Mouse (Mus musculus) common myeloid progenitor, adult 5-6 weeks (primary cell): ENCODE data around the gene Plagl2. TPM values are rescaled to one million over a fixed set of nuclear protein-coding genes. Genes with fewer than 3 reads are reported as not detected.

Experiments used
- ATAC-seq: replicated peaks from 2 replicates; pipeline ENCODE4 v1.8.0; 2016; ENCODE audit warnings: low read depth, mild to moderate bottlenecking, moderate TSS enrichment, inconsistent platforms; ENCODE audit not compliant: poor library complexity, severe bottlenecking
- total RNA-seq: library from RNA; stranded (forward); fragments of 200-1000, 187-1606 nt; gene quantifications from 2 replicates; pipeline ENCODE4 v1.2.3, GENCODE M21; 2017

Gene Plagl2
- total RNA-seq, 1 experiment from 2014 or later = 11.2 TPM

DNA sequence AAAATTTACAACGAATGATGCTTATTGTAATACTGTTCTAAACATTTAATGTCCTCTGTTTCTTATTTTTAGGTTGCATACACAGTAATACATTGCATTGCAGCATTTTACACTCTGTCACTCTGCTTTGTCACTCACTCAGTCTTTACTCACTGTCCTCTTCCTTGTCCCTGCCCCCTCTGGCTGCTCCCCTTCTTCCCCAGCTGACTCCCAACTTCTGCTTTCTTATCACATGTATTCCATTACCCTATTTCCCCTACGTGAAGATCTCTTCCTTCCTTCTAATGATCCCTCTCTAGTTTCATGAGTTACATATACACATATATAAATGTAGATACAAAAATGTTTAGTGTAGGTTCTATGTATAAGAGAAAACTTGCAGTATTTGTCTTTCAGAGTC, 42.1 kb downstream of the Plagl2 start:
- ATAC-seq = peak; percentile 93

GRCm38 (mm10) chr2:153198485-153198884, 42.7 kb downstream of the Plagl2 start:
- ATAC-seq = peak; percentile 50

- ATAC-seq = no peak
These were observed 47.0 kb downstream of the Plagl2 start for GRCm38 (mm10) chr2:153194255-153194654.

DNA sequence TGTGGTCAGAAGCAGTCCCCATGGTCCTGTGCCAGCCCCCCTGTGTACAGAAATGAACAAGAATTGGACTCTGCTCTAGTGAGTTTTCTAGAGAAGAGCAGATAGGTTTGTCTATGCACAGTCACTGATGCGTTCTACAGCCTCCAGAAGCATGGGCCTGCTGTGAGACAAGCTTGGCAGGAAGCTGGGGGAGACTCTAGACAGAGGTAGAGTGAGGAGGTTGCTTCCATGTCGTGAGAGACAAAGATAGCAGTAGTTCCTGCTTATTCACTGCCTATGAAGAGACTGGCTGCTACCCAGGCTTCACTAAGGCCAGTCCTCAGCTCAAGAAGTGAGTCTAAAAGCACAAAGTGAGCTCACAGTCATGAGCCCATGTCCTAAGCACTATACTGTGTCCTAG, 50.0 kb downstream of the Plagl2 start:
- no peak for ATAC-seq

DNA sequence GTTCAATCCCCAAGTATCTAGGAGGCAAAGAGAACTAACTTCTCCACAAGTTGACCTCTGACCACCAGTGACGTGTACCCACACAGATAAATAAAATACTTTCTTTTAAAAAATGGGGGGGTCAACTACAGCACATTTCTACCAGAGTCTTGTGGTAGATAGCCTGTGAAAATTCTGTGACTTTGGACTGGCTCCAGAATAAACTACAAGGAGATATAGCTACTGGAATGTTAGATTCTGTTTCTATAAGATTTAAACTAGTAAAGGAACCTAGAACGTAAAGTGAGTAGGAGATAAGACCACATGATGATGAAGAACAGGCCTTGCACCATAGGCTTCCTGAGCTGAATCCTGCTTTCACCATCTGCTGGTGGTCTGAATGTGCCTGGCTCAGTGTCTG, 53.4 kb downstream of the Plagl2 start:
- ATAC-seq = no peak

GRCm38 (mm10) chr2:153186176-153186591, 55.0 kb downstream of the Plagl2 start:
- ATAC-seq = no peak; the same call in 1 of the 2 replicates

DNA sequence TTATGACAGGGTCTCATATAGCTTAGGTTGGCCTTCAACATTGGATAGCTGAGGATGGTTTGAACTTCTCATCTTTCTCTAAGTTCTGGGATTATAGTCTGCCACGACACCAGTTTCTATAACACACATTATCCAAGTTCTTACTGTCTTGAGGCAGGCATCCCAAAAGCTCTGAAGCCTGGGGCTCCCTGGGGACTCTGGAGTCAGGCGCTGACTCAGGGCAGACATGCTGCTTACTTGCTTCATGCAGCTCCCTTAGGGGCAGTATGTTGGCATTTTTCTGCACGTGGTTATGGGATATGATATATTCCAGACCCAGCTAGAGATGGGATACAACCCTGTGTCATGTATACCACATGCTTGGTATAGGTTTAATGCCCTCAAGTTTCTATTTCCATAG, 61.3 kb downstream of the Plagl2 start:
- no peak for ATAC-seq

GRCm38 (mm10) chr2:153179126-153179860, 61.9 kb downstream of the Plagl2 start:
- ATAC-seq = no peak

Other genes starting within 250 kb of the Plagl2 start
- gene Pdrg1, start 226.0 kb downstream of the Plagl2 start, total RNA-seq = 109 and 138 TPM in 2 replicates
- gene Xkr7, start 209.6 kb downstream of the Plagl2 start, total RNA-seq = not detected in 2 replicates
- 0.73 TPM in 1 of 2 replicates, not detected in the other for gene Ccm2l, start 175.5 kb downstream of the Plagl2 start, total RNA-seq
- 2.2 and 5.9 TPM in 2 replicates for gene Hck, start 133.0 kb downstream of the Plagl2 start, total RNA-seq
- 80.5 and 106 TPM in 2 replicates for gene Tm9sf4, start 80.1 kb downstream of the Plagl2 start, total RNA-seq
- gene Tspyl3, start 16.0 kb downstream of the Plagl2 start, total RNA-seq = 10.8 and 11.8 TPM in 2 replicates
- 21.7 and 23.2 TPM in 2 replicates for gene Pofut1, start 107 bp upstream of the Plagl2 start, total RNA-seq
- gene Kif3b, start 50.0 kb upstream of the Plagl2 start, total RNA-seq = 12.3 and 13.2 TPM in 2 replicates
- gene Asxl1, start 104.4 kb upstream of the Plagl2 start, total RNA-seq = 27.6 and 42.3 TPM in 2 replicates